Mouse (Mus musculus): ENCODE data around the gene Lamc2. TPM values are rescaled to one million over a fixed set of nuclear protein-coding genes. Genes with fewer than 3 reads are reported as not detected.
A peak's percentile ranks its signal among the peaks of the same experiment; 100 is the strongest.

Lamc2 gene
- polyA plus RNA-seq, 1 experiment = 24.2 TPM

GRCm38 (mm10) chr1:153180160-153180559, 6.1 kb downstream of the Lamc2 start:
- DNase-seq (ENCODE audit: low spot score) = no peak

GRCm38 (mm10) chr1:153174801-153175200, 11.4 kb downstream of the Lamc2 start:
- DNase-seq (ENCODE audit: low spot score) = peak; percentile 64

GRCm38 (mm10) chr1:153173276-153173675, 13.0 kb downstream of the Lamc2 start:
- no peak for DNase-seq (ENCODE audit: low spot score)

GRCm38 (mm10) chr1:153172291-153172731, 13.9 kb downstream of the Lamc2 start:
- DNase-seq (ENCODE audit: low spot score) = no peak

- DNase-seq (ENCODE audit: low spot score) = no peak
These were observed 15.2 kb downstream of the Lamc2 start for GRCm38 (mm10) chr1:153171011-153171410.

- no peak for DNase-seq (ENCODE audit: low spot score)
These were observed 18.0 kb downstream of the Lamc2 start for GRCm38 (mm10) chr1:153168293-153168692.

GRCm38 (mm10) chr1:153163831-153164230, 22.4 kb downstream of the Lamc2 start:
- no peak for DNase-seq (ENCODE audit: low spot score)

- no peak for DNase-seq (ENCODE audit: low spot score)
These were observed 27.1 kb downstream of the Lamc2 start for GRCm38 (mm10) chr1:153159137-153159536.

- DNase-seq (ENCODE audit: low spot score) = no peak
These were observed 29.1 kb downstream of the Lamc2 start for GRCm38 (mm10) chr1:153157021-153157623.

- DNase-seq (ENCODE audit: low spot score) = no peak
These were observed 30.9 kb downstream of the Lamc2 start for GRCm38 (mm10) chr1:153155364-153155763.

GRCm38 (mm10) chr1:153153619-153154137, 32.6 kb downstream of the Lamc2 start:
- DNase-seq (ENCODE audit: low spot score) = no peak

GRCm38 (mm10) chr1:153152594-153152993, 33.7 kb downstream of the Lamc2 start:
- DNase-seq (ENCODE audit: low spot score) = no peak

- no peak for DNase-seq (ENCODE audit: low spot score)
These were observed 40.5 kb downstream of the Lamc2 start for GRCm38 (mm10) chr1:153145791-153146190.

- DNase-seq (ENCODE audit: low spot score) = no peak
These were observed 42.2 kb downstream of the Lamc2 start for GRCm38 (mm10) chr1:153144021-153144420.

GRCm38 (mm10) chr1:153140747-153141228, 45.5 kb downstream of the Lamc2 start:
- no peak for DNase-seq (ENCODE audit: low spot score)

- DNase-seq (ENCODE audit: low spot score) = no peak
These were observed 46.0 kb downstream of the Lamc2 start for GRCm38 (mm10) chr1:153140265-153140664.

GRCm38 (mm10) chr1:153139635-153140034, 46.6 kb downstream of the Lamc2 start:
- no peak for DNase-seq (ENCODE audit: low spot score)

GRCm38 (mm10) chr1:153138486-153138885, 47.8 kb downstream of the Lamc2 start:
- no peak for DNase-seq (ENCODE audit: low spot score)

GRCm38 (mm10) chr1:153136647-153137046, 49.6 kb downstream of the Lamc2 start:
- DNase-seq (ENCODE audit: low spot score) = no peak

- peak; percentile 48 for DNase-seq (ENCODE audit: low spot score)
These were observed 52.1 kb downstream of the Lamc2 start for GRCm38 (mm10) chr1:153133865-153134781.

- DNase-seq (ENCODE audit: low spot score) = no peak
These were observed 56.1 kb downstream of the Lamc2 start for GRCm38 (mm10) chr1:153129992-153130713.

GRCm38 (mm10) chr1:153128780-153129179, 57.5 kb downstream of the Lamc2 start:
- peak; percentile 46 for DNase-seq (ENCODE audit: low spot score)

Measured in urinary bladder, adult 2 months (tissue).